Mouse (Mus musculus): ENCODE data around the gene Slc6a16.
"Not testable (repeated sequence)": the region's sequence is repeated elsewhere in the genome, so short reads cannot be mapped to it uniquely, and the experiment has no call there.

Gene Slc6a16

GRCm38 (mm10) chr7:45253806-45254205, 12.9 kb downstream of the Slc6a16 start:
- DNase-seq (ENCODE audit: low read depth, low spot score): no peak

- DNase-seq (ENCODE audit: low read depth, low spot score): not testable (repeated sequence)
Observed at GRCm38 (mm10) chr7:45255822-45256221, 14.9 kb downstream of the Slc6a16 start.

GRCm38 (mm10) chr7:45257063-45257840, 16.4 kb downstream of the Slc6a16 start:
- DNase-seq (ENCODE audit: low read depth, low spot score): no peak

GRCm38 (mm10) chr7:45259281-45259680, 18.4 kb downstream of the Slc6a16 start:
- DNase-seq (ENCODE audit: low read depth, low spot score): no peak

- DNase-seq (ENCODE audit: low read depth, low spot score): no peak
Observed at GRCm38 (mm10) chr7:45262266-45262665, 21.4 kb downstream of the Slc6a16 start.

GRCm38 (mm10) chr7:45263006-45263607, 22.2 kb downstream of the Slc6a16 start:
- no peak for DNase-seq (ENCODE audit: low read depth, low spot score)

GRCm38 (mm10) chr7:45264348-45264747, 23.5 kb downstream of the Slc6a16 start:
- DNase-seq (ENCODE audit: low read depth, low spot score): no peak

GRCm38 (mm10) chr7:45265518-45265917, 24.6 kb downstream of the Slc6a16 start:
- peak; percentile 86 for DNase-seq (ENCODE audit: low read depth, low spot score)

GRCm38 (mm10) chr7:45272786-45273412, 32.0 kb downstream of the Slc6a16 start:
- DNase-seq (ENCODE audit: low read depth, low spot score): peak; percentile 44

GRCm38 (mm10) chr7:45273672-45274071, 32.8 kb downstream of the Slc6a16 start:
- no peak for DNase-seq (ENCODE audit: low read depth, low spot score)

- peak; percentile 77 for DNase-seq (ENCODE audit: low read depth, low spot score)
Observed at GRCm38 (mm10) chr7:45277136-45277760, 36.4 kb downstream of the Slc6a16 start, which contains the start of gene Slc6a21. Gene Slc6a21, plus strand, starts transcription at chr7:45277513.

GRCm38 (mm10) chr7:45286486-45286885, 45.6 kb downstream of the Slc6a16 start:
- no peak for DNase-seq (ENCODE audit: low read depth, low spot score)

GRCm38 (mm10) chr7:45296626-45297025, 55.7 kb downstream of the Slc6a16 start:
- DNase-seq (ENCODE audit: low read depth, low spot score): no peak

- peak; percentile 70 for DNase-seq (ENCODE audit: low read depth, low spot score)
Observed at GRCm38 (mm10) chr7:45297563-45297962, 56.7 kb downstream of the Slc6a16 start.

- DNase-seq (ENCODE audit: low read depth, low spot score): peak; percentile 76
Observed at GRCm38 (mm10) chr7:45299752-45300151, 58.9 kb downstream of the Slc6a16 start.

GRCm38 (mm10) chr7:45300270-45300669, 59.4 kb downstream of the Slc6a16 start:
- peak; percentile 81 for DNase-seq (ENCODE audit: low read depth, low spot score)

GRCm38 (mm10) chr7:45302626-45303025, 61.7 kb downstream of the Slc6a16 start:
- DNase-seq (ENCODE audit: low read depth, low spot score): no peak

GRCm38 (mm10) chr7:45304869-45305268, 64.0 kb downstream of the Slc6a16 start:
- DNase-seq (ENCODE audit: low read depth, low spot score): peak; percentile 71

GRCm38 (mm10) chr7:45305275-45305674, 64.4 kb downstream of the Slc6a16 start:
- peak; percentile 93 for DNase-seq (ENCODE audit: low read depth, low spot score)

GRCm38 (mm10) chr7:45308551-45309240, 67.8 kb downstream of the Slc6a16 start:
- DNase-seq (ENCODE audit: low read depth, low spot score): peak; percentile 67

- peak; percentile 90 for DNase-seq (ENCODE audit: low read depth, low spot score)
Observed at GRCm38 (mm10) chr7:45309455-45309854, 68.6 kb downstream of the Slc6a16 start.

Measured in R1 (cell line).